Mouse (Mus musculus): ENCODE results near the gene Zfp324.

The Zfp324 gene

DNA sequence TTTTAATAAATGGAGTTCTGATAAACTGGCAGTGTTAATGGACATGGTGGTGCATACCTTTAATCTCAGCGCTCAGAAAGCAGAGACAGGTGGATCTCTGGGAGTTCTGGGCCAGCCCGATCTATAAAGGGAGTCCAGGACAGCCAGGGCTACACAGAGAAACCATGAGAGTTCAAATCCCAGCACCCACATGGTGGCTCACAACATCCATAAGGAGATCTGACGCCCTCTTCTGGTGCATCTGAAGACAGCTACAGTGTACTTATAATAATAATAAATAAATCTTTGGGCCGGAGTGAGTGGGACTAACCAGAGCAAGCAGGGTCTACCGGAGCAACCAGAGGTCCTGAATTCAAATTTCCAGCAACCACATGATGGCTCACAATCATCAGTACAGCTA is 37.7 kb downstream of the Zfp324 start:
- in situ Hi-C loops (cut with MboI; ENCODE audit: low pct_unique_long_range_greater_than_20kb in 1 of 2, low sequenced_read_pairs in 2 of 2, unreplicated experiment in 1 of 2), result loop anchor here in 1 of 2 experiments (5.0 kb wide), 1 partner anchor 34 kb away; the partner anchor contains the start of gene Ube2m

DNA sequence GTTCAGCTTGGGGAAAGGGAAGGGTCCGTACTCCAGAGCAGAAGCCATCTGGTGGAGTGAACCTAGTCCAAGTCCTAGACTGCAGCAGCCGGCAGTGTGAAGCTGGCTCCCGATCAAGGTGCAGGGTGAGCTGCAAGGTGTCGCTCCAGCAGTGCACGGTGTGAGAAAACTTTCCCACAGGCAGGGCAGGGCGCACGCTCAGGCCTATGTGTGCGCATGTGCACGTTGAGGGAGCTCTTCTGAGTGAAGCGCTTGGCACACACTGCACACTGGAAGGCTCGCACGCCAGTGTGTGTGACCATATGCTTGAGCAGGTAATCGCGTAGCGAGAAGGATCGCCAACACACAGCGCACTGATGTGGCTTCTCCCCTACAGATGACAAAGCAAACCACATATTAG is 40.4 kb downstream of the Zfp324 start:
- in situ Hi-C loops (cut with MboI; ENCODE audit: low pct_unique_long_range_greater_than_20kb in 1 of 2, low sequenced_read_pairs in 2 of 2, unreplicated experiment in 1 of 2), result loop anchor here in 1 of 2 experiments (5.0 kb wide), 1 partner anchor 36 kb away; no protein-coding TSS in a partner anchor

DNA sequence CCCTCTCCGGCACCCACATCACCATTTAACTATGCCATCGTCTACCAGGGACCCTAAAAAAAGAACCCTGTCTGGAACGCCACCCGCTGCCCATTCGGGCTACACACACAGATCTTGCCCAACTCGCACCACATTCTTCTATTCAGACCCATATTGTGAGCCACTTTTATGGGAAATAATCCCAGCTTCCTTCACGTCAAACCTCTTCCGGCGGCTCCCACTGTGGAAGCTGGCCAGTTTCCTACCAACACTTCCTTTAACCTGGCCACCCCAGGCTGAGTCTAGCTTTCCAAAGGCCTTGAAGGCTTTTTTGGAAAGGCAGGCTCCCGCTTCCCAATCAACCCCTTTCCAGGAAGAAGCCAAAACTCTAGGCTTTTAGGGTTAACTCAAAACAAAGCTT is 40.9 kb downstream of the Zfp324 start:
- in situ Hi-C loops (cut with MboI; ENCODE audit: low pct_unique_long_range_greater_than_20kb in 1 of 2, low sequenced_read_pairs in 2 of 2, unreplicated experiment in 1 of 2), result loop anchor here in 1 of 2 experiments (5.0 kb wide), 1 partner anchor 36 kb away; no protein-coding TSS in a partner anchor

DNA sequence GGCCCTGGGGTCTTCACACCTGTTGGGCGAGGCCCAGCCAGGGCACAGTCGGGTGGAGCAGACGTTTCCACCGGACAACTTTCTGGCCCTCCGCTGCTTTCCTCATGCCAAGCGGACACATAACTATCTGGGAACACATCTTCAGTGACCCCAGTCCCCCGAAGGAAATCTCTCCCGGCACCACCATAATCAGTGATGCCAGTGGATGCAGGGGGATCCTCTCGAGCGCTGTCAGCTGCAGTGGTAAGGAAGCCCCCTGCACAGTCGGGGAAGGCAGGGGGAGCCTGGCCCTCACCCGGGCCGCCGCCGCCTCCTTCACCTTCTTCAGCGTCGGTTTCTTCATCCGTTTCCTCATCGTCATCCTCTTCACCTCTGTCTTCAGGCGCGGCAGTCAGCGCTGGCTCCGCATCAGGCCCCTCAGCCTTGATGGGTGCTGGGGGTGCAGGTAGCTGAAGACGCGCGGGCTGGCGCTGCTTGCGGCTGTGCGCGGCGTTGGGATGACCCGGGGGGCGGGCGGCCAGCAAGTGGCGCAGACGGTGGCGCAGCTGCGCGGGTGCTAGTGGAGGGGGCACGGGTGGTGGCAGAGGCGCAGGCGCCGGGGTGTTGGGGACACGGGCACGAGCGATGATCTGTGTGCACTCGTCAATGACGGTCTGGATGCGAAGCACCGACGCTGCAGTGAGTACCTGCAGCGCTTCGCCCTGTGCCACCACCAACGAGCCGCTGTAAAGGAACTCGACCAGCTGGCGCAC is 41.9 kb downstream of the Zfp324 start:
- in situ Hi-C loops (cut with MboI; ENCODE audit: low pct_unique_long_range_greater_than_20kb in 1 of 2, low sequenced_read_pairs in 2 of 2, unreplicated experiment in 1 of 2), result loop anchor here in 1 of 2 experiments (5.0 kb wide), 1 partner anchor 35 kb away; no protein-coding TSS in a partner anchor

DNA sequence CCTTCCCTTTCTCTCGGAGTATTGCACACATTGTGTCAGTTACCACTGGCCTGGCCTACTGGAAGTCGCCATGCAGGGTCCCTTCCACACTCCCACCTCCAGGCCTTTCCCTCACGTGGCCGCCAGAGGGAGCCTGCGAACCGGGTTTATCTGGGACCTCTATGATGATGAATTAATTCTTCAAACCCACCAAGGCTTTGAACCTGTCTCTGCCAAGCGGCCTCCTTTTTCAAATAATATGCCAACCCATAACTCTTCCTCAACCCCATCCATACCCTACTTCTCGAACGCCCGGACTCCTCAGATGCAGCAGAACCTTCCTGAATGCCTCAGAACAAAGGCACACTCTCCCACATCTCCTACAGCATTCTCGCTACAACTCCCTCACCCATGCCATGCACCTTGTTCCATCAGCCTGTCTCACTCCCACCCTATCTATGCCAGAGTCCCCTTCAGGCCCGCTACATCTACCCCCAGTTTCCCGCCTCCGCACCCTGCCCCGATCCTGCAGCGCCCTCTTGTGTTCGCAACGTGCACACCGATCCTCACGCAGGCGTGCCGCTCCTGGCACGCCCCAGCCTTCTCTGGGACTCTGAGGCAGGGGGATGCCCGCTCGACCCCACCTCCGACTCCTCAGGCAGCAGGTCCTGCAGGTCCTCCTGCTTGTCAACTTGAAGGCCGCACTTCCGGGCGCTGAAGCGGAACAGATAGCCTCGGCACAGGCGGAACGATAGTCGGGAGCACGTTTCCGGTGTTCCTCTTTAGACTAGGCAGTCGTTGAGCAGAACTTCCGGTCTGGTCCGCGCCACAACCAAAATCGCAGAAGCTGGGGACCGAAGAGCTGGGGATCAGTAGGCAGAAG is 43.7 kb downstream of the Zfp324 start:
- in situ Hi-C loops (cut with MboI; ENCODE audit: low pct_unique_long_range_greater_than_20kb in 1 of 2, low sequenced_read_pairs in 2 of 2, unreplicated experiment in 1 of 2), result loop anchor here in 1 of 2 experiments (5.0 kb wide), 1 partner anchor 33 kb away; no protein-coding TSS in a partner anchor

DNA sequence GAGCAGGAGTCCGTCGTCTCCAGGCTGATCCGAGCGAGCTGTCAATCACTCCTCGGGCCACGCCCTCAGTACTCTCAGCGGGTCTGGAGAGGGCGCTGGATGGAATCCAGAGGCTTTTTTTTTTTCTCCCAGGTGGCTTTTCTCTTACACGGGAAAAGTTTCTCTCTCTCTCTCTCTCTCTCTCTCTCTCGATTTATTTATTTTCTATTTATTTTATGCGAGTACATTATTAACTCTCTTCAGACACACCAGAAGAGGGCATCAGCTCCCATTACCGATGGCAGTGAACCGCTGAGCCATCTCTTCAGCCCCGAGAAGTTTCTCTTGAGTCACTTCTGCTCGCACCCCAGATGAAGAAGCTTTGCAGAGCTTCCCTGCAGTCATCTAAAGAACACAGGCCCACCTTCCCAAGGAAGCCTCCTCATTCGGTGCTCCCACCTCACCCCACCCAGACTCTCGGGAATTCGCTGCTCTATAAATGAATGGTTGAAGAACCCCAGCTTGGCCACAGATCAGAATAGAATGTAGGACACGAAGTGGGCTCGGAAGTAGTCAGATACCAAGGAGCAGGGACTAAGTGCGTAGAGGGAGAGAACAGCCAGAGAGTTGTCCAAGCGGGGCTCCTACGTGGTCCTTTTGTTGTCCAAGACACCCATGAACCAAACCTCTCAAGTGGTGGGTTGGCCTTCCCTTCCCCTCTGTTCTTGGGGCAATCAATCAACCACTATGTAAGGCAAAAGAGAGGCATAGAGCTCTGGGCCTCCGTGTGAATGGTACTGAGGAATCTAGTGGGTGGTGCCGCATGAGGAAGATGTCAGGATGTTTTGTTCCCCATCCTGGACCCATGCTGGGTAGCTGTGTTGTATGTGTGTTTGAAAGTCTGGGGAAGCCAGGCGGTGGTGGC is 44.6 kb downstream of the Zfp324 start, which contains the start of gene Zbtb45:
Zbtb45 (minus strand) TSS at position 30 of the 904 bp plus-strand sequence.
- in situ Hi-C loops (cut with MboI; ENCODE audit: low pct_unique_long_range_greater_than_20kb in 1 of 2, low sequenced_read_pairs in 2 of 2, unreplicated experiment in 1 of 2), result no loop called here

DNA sequence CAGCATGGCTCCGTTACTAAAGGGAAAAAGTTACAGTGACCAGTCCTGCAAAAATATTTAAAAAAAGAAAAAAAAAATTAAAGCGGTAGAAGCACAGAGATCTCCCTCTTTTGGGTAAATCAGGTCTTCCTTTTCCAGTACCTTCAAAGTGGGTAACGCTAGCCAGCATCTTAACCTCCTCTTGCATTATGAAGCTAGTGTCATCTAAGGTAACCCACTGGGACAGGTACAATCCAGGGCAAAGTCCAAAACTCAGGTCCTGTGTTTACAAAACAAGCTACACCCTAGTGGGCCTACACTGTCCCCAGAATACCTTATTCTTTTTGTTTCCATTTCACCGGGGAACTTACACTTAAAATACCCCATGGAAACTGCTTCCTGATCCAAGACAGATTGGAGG is 48.0 kb downstream of the Zfp324 start:
- in situ Hi-C loops (cut with MboI; ENCODE audit: low pct_unique_long_range_greater_than_20kb in 1 of 2, low sequenced_read_pairs in 2 of 2, unreplicated experiment in 1 of 2), result no loop called here

DNA sequence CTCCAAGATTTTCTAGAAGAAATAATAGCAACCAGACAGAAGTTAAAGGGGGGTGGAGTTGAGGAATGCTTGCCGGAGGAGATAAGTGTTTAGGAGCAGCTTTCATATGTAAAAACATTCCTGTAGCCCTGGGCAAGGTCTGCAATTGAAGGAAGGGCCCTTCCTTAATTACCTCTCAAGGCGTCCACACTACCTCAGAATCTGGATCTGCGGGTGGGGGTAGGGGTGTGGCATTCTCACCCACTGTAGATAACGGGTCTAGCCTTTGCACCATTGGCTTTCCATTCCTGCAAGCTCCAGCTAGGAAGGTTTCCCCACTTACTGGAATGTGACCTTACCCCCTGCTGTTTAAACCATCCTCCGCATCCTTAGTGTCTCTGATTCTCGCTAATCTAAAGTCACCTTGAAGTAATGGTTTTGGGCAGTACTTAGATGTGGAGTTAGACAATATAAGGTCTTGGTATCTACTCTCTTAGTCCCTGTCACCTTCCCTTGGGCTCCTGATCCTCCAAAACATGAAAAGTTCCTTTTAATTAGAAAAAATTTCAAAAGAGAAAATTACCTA is 48.7 kb downstream of the Zfp324 start:
- in situ Hi-C loops (cut with MboI; ENCODE audit: low pct_unique_long_range_greater_than_20kb in 1 of 2, low sequenced_read_pairs in 2 of 2, unreplicated experiment in 1 of 2), result no loop called here

DNA sequence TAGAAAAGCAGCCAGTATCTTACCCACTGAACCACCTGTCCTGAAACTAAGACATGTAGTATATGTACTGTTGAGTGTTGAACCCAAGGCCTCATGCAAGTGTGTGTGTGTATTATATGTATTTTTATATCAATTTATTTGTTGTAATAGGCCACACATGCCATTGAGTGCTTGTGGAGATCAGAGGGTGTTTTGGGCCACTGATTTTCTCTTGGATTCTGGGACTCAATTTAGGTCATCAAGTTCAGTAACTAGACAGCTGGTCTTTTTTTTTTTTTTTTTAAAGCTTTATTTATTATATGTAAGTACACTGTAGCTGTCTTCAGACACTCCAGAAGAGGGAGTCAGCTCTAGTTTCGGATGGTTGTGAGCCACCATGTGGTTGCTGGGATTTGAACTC is 49.6 kb downstream of the Zfp324 start:
- in situ Hi-C loops (cut with MboI; ENCODE audit: low pct_unique_long_range_greater_than_20kb in 1 of 2, low sequenced_read_pairs in 2 of 2, unreplicated experiment in 1 of 2), result no loop called here

DNA sequence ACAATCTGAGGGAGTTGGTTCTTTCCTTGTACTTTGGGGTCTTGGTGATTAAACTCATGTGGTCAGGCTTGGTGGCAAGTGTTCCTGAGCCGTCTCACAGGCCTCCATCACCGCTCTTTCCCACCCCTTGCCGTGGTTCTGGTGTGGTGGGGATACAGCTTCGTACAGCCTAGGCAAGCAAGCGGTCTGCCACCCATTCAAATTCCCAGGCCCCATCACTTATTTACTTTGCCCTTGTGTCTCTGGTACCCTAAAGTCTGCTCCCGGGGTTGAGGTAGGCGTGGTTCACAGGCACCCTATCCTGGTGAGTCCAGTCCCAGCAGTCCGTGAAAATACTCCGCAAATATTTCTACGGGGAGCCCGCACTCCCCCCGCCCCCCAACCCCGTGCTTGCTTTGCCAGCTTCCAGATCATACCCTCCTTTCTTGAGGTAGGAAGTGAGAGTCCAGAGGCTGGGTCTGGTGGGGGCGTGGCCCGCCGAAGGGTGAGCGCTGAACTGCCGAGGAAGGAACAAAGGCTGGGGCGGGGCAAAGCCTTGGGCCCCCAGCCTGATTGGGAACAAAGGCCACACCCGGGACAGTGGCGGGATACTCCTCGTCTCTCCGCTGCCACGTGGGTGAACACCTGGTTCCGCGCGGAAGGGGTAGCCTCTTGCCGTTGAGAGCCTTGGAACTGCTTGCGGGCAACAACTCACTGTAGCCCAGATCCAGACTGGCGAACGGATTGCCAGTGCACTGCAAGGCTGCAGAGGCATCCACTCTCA is 57.3 kb downstream of the Zfp324 start:
- in situ Hi-C loops (cut with MboI; ENCODE audit: low pct_unique_long_range_greater_than_20kb in 1 of 2, low sequenced_read_pairs in 2 of 2, unreplicated experiment in 1 of 2), result no loop called here
